Mouse (Mus musculus): ENCODE data around the gene Ms4a6b.
"Not testable (repeated sequence)": the region's sequence is repeated elsewhere in the genome, so short reads cannot be mapped to it uniquely, and the experiment has no call there.

Gene Ms4a6b
- long read RNA-seq, experiment 1, transcript Ms4a6b-201 (7 exons, 1,687 nt) = major isoform, 18 of 25 reads
- long read RNA-seq, experiment 1, partial matches to known transcripts = 3 of 25 reads
- long read RNA-seq, experiment 1, other reads (novel, unspliced or antisense) = 4 of 25 reads
- long read RNA-seq, experiment 2, transcript Ms4a6b-201 (7 exons, 1,687 nt) = major isoform, 8 of 11 reads
- long read RNA-seq, experiment 2, partial matches to known transcripts = 2 of 11 reads
- long read RNA-seq, experiment 2, other reads (novel, unspliced or antisense) = 1 of 11 reads

GRCm38 (mm10) chr19:11516246-11516645 is at the start of gene Ms4a6b:
Gene Ms4a6b, plus strand, starts transcription at chr19:11516512.
- intact Hi-C loops (cut with DNase I) = no loop called here

- intact Hi-C loops (cut with DNase I) = not testable (repeated sequence)
These were observed 48.0 kb upstream of the Ms4a6b start for GRCm38 (mm10) chr19:11468361-11468760.

GRCm38 (mm10) chr19:11469215-11469614 is 47.1 kb upstream of the Ms4a6b start, which contains the start of gene Ms4a6c:
Gene Ms4a6c, plus strand, starts transcription at chr19:11469366.
- intact Hi-C loops (cut with DNase I) = not testable (repeated sequence)

GRCm38 (mm10) chr19:11479714-11480113 is 36.6 kb upstream of the Ms4a6b start:
- intact Hi-C loops (cut with DNase I) = no loop called here

DNA sequence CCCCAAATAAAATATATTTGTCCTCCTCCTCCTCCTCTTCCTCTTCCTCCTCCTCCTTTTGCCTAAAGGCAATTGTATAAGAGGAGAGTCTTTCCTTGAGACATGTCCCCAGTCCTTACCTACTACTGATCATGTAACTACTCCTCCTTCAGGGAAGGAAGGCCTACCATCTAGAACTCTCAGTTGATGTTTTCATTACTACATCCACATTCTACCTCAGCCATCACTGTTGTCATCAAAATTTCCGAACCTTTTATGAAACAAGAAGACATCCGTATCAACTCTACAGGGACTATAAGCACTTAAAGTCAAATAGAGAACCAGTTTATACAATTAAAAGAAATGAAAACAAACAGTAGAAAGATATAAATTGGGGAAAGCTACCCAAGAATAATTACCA is 33.6 kb upstream of the Ms4a6b start:
- intact Hi-C loops (cut with DNase I) = no loop called here

GRCm38 (mm10) chr19:11483941-11484340 is 32.4 kb upstream of the Ms4a6b start:
- intact Hi-C loops (cut with DNase I) = no loop called here

DNA sequence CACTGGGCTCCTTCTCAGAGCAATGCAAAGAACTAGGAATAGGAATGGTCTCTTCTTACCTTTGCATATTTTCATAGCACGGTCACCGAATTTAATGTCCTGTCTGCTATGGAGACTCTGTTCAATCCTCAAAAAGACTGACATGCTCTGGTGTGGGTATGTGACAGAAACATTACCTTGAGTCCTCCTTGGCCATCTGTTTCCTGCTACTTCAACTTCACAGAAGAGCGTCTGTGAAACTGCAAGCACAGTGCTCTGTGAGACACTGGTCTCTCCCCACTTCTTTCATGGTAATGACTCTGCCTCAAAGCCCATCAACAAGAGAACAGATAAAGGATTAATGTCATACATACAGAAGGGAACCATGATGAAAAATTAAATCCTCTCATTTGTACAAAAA is 31.9 kb upstream of the Ms4a6b start:
- intact Hi-C loops (cut with DNase I) = no loop called here

DNA sequence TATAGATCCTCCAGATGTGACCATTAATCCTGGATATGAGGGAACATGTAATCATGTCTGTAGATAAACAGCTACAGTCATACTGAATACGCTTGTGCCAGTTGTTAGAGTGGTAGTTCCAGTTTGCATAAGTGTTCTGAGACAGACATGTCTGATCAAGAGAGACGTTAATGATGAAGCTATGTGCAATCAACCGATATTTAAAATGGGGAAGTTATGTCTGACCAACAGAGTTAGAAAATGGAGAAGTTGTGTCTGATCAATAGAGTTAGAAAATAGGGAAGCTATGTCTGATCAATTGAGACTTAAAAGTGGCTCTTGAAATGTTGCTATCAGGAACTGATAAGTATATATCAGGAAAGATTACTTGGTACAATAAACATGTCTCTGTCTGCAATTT is 31.0 kb upstream of the Ms4a6b start:
- intact Hi-C loops (cut with DNase I) = no loop called here

DNA sequence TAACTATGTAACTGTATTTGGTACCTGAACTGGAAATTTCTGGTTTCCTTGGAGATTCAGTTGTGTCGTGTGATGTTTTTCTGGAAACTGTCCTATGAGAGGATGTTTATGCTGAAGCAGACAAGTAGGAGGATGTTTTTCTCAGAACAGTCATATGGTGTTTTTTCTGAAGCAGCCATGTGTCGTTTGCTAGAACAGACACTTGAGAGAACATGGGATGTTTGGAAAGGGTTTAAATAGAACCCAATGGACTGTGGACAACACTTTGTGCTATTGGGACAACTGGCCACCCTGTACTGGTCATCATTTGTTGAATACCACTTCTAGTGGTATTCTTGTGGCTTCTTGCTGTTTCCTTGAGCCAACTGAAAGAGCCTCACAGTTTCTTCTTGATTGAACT is 30.6 kb upstream of the Ms4a6b start, which contains the start of gene Gm8369:
Gm8369 (plus strand) TSS at position 193 of the 400 bp plus-strand sequence.
- intact Hi-C loops (cut with DNase I) = no loop called here

- intact Hi-C loops (cut with DNase I) = no loop called here
These were observed 29.7 kb upstream of the Ms4a6b start for GRCm38 (mm10) chr19:11486599-11486998.

DNA sequence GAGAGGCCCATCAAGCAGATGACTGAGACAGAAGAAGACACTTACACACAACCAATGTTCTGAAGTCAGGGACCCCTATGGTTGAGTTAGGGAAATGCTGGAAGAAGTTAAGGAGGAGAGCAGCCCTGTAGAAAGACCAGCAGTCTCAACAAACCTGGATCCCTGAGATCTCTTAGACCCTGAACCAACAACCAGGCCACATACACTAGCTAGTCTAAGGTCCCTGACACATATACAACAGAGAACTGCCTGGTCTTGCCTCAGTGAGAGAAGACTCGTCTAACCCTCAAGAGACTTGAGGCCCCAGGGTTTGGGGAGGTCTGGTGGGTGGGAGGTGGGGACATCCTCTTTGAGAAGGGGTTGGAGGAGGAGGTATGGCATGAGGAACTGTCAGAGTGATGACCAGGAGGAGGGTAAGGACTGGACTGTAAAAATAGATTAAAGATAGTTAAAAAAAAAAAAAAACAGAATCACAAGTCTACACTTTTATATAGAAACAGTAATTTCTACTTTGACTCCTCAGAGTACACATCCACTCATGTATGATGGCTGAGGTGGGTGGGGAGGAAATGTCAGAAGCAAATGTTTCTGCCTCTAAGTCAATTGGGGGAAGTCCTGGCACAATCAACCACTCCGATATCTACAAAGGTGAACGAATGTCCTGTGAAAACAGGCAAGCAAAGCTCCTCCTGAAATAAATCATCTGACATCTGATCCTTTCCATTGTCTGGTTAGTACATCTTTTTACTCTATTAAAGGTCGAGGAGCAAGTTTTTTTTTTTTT is 24.7 kb upstream of the Ms4a6b start:
- intact Hi-C loops (cut with DNase I) = no loop called here

DNA sequence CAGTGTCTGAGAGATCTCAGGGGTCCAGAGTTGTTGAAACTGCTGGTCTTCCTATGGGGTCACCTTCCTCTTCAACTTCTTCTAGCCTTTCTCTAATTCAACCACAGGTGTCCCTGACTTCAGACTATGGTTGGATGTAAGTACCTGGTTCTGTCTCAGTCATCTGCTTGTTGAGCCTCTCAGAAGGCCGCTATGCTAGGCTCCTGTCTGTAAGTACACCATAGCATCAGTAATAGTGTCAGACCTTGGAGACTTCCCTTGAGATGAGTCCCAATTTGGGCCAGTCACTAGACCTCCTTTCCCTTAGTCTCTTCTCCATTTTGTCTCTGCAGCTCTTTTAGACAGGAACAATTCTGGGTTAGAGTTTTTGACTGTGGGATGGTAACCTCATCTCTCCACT is 23.6 kb upstream of the Ms4a6b start:
- intact Hi-C loops (cut with DNase I) = no loop called here

- intact Hi-C loops (cut with DNase I) = no loop called here
These were observed 21.8 kb upstream of the Ms4a6b start for GRCm38 (mm10) chr19:11494519-11494918.

GRCm38 (mm10) chr19:11496361-11496760 is 20.0 kb upstream of the Ms4a6b start:
- intact Hi-C loops (cut with DNase I) = no loop called here

- intact Hi-C loops (cut with DNase I) = not testable (repeated sequence)
These were observed 19.0 kb upstream of the Ms4a6b start for GRCm38 (mm10) chr19:11497300-11497699.

DNA sequence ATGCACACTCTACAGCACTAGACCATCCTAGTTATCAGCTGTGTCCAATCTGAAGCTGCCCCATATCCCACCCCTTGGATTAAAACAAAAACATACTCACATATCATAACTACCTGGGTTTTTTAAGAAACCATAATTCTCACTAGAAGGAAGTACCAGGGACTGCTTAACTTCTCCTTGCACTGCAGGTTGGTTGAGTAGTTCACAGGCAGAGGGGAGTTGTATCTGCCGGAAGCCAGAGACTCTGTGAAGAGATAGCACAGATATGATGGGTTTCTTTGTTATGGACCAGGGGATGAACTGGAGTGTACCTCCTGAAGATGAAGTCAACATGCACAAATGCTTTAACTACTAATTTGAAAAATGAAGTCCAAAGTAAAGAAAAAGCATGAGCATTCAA is 15.5 kb upstream of the Ms4a6b start:
- intact Hi-C loops (cut with DNase I) = no loop called here

DNA sequence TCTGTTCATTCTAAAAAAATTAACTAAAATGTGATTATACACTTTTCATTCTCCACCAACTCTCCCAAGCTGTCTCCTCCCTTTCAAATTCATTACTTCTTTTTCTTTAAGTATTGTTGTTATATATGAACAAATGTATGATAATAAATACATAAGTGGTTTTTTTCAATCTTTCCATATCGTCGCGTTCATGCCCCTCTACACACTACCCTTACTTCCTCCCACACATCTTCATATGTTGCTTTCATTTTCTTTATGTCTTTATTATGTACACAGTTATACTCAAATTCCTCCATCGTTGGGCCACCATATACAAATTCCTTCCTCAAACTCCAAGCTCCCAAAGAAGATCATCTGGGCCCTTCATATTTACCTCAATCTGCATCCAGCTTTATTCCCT is 15.0 kb upstream of the Ms4a6b start:
- intact Hi-C loops (cut with DNase I) = no loop called here

DNA sequence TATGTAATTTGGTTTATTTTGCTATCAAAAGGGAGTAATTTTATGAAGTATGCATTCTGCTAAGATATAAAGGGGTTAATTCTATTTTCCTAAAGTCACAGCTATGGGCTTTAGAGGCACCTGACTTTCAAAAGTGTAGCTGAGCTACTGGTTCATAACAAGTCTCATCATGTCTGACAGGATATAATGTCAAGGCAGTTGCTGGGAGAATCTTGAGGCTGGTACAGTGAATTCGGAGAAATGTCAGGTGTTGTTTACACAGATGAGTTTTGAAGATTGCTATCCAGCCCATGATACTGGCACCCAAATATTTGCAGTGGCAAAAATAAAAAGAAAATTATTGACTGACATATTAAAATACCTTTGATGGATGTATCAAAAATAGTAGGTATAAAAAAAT is 11.5 kb upstream of the Ms4a6b start:
- intact Hi-C loops (cut with DNase I) = no loop called here

- intact Hi-C loops (cut with DNase I) = no loop called here
These were observed 2.9 kb upstream of the Ms4a6b start for GRCm38 (mm10) chr19:11513458-11513857.

GRCm38 (mm10) chr19:11516845-11517244 is 533 bp downstream of the Ms4a6b start:
- intact Hi-C loops (cut with DNase I) = no loop called here

GRCm38 (mm10) chr19:11517373-11517772 is 1.1 kb downstream of the Ms4a6b start:
- intact Hi-C loops (cut with DNase I) = not testable (repeated sequence)

DNA sequence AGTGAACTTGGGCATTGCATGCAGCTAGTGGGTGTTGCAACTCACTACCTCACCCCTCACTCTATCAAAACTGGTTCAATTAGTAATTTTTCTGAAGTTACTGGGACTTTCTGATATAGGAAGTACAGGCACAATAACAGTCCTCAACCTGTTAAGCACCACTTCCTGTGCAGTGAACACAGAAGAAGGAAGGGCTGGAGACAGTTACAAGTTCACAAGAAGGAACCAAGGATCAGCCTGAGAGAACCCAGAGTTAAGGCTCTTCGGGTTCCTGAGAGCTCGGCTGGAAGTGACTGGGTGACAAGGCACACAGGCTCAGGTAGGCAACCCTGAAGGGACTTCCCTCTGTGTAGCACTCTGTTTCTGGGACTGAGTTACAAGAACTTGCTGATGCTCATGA is 2.0 kb downstream of the Ms4a6b start:
- intact Hi-C loops (cut with DNase I) = not testable (repeated sequence)

DNA sequence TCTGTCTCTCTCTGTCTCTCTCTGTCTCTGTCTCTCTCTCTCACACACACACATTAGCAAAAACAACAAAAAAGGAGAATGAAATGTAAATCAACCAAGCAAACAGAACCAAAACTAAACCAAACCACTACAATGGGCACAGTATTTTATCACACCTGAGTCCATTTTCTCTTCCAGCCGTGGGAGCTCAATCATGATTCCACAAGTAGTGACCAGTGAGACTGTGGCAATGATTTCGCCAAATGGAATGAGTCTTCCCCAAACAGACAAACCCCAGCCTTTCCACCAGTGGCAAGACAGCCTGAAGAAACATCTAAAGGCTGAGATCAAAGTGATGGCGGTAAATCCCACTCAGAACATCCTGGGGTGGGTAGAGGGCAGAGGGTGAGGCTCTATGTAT is 3.8 kb downstream of the Ms4a6b start:
- intact Hi-C loops (cut with DNase I) = no loop called here

Data from adrenal gland (tissue).